Mouse (Mus musculus) E14TG2a.4 (cell line): ENCODE results near the gene Tvp23b.

Experiments
- H3K27me3 ChIP-seq: 2 replicates; pipeline ENCODE4 v1.6.1; 2014; ENCODE audit warnings: low read length, control low read depth; ENCODE audit not compliant: insufficient read depth
- H3K36me3 ChIP-seq: 2 replicates; pipeline ENCODE4 v1.6.1; 2014; ENCODE audit warnings: low read length, control low read depth; ENCODE audit not compliant: insufficient read depth
- H3K4me1 ChIP-seq: replicated peaks from 2 replicates; pipeline ENCODE4 v1.6.1; 2014; ENCODE audit warnings: low read depth, low read length, control low read depth
- H3K4me3 ChIP-seq: replicated peaks from 2 replicates; pipeline ENCODE4 v1.5.1; 2014; ENCODE audit warnings: mild to moderate bottlenecking, low read length
- H3K9me3 ChIP-seq: 2 replicates; pipeline ENCODE4 v1.6.1; 2014; ENCODE audit warnings: low read length, control low read depth
- CTCF ChIP-seq: conservative IDR thresholded peaks from 2 replicates; pipeline ENCODE4 v1.5.1; 2014; ENCODE audit warnings: low read length
- NANOG ChIP-seq: IDR thresholded peaks from 2 replicates; pipeline ENCODE4 v1.6.1; 2014; ENCODE audit warnings: borderline replicate concordance, low read length, mixed read lengths
- POU5F1 ChIP-seq: IDR thresholded peaks from 2 replicates; pipeline ENCODE4 v1.6.1; 2014; ENCODE audit warnings: low read length, borderline replicate concordance

The Tvp23b gene

GRCm38 (mm10) chr11:62966424-62966764, 87.1 kb downstream of the Tvp23b start:
- Histone ChIP-seq H3K36me3 (no peaks in the 10 kb centered on the region), H3K4me3 (peak overlapping the region; percentile 67), H3K9me3 (no peaks in the 10 kb centered on the region), H3K27me3 (peaks cover 8% of the 10 kb centered on the region; the same call in 1 of the 2 replicates), H3K4me1 (peaks cover 25% of the 10 kb centered on the region)
- TF ChIP-seq NANOG (no peak), CTCF (no peak), POU5F1 (no peak)
